Mouse (Mus musculus) ES-Bruce4 (cell line): ENCODE measurements around the gene Rae1.

Experiments used
- CTCF ChIP-seq: IDR thresholded peaks from one replicate; pipeline ENCODE4 v1.8.1; 2011; ENCODE audit warnings: low read depth, low read length
- EP300 ChIP-seq: IDR thresholded peaks from 2 replicates; pipeline ENCODE4 v1.6.1; 2011; ENCODE audit warnings: low read depth, low read length; ENCODE audit not compliant: insufficient read depth

GRCm38 (mm10) chr2:173036611-173037010 is 36.7 kb downstream of the Rae1 start:
- no peak for TF ChIP-seq CTCF
- TF ChIP-seq EP300, result no peak
